Comparison of ENCODE assay signal across 14 mouse cellular contexts in the genomic region with DNA sequence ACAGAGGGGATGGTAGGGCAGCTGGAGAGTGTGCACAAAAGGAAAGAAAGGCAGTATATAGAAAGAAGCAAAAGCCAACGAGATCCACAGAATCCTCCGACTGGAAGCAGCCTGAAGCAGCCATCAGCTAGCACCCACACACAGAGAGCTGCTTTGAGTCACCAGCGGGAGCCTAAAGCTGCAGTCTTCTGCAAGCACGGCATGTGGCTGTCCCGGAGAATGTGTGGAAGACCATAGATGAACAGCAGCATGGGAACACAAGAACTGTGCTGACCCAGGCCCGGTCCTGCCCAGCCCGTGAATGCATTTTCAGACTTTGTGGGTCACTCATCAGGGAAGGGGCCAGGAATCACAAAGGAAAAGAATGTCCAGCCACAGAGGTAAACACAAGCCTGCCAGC.
DNase-seq lines count a peak whose midpoint lies in the region; ATAC-seq lines count a peak whose summit lies in the region.
"Had no signal": no experiment of that assay in that cellular context is flagged by ENCODE, and none has a peak within 500 bp of the region (broad histone marks: within the 10 kb centered on the region; RNA-seq: fewer than 3 reads in every experiment).

No protein-coding gene starts in this region.

- H3K36me3 ChIP-seq in forebrain, embryonic 13.5 days (ENCODE audit: poor library complexity, severe bottlenecking): no peaks in the 10 kb centered on the region
- H3K36me3 ChIP-seq: G1E; liver, embryonic 15.5 days had no signal

- intact Hi-C loops in left cerebral cortex, postnatal 10 days (cut with DNase I): loop anchor here (5.0 kb wide), 1 partner anchor 94 kb away; no protein-coding TSS in a partner anchor

- WGBS in forebrain, embryonic 13.5 days: 6% methylated on average over 7 of the region's 7 CpGs

- no peak overlapping the region for H3K9ac ChIP-seq in forebrain, embryonic 13.5 days
- H3K9ac ChIP-seq: liver, embryonic 15.5 days had no signal

- no peak overlapping the region for H3K4me3 ChIP-seq in forebrain, embryonic 13.5 days
- H3K4me3 ChIP-seq: erythroblast, embryonic 14.5 days; heart, adult 2 months; liver, embryonic 15.5 days had no signal

- peak overlapping the region; percentile 46 for H3K27ac ChIP-seq in forebrain, embryonic 13.5 days
- H3K27ac ChIP-seq: heart, adult 2 months; liver, embryonic 15.5 days had no signal

- no peaks in the 10 kb centered on the region for H3K27me3 ChIP-seq in forebrain, embryonic 13.5 days
- H3K27me3 ChIP-seq: liver, embryonic 15.5 days had no signal

- H3K4me1 ChIP-seq in forebrain, embryonic 13.5 days: peaks cover 19% of the 10 kb centered on the region
- H3K4me1 ChIP-seq: liver, embryonic 15.5 days had no signal

- ATAC-seq in forebrain, embryonic 13.5 days: no peak

- H3K4me2 ChIP-seq in forebrain, embryonic 13.5 days: peak overlapping the region; percentile 21
- H3K4me2 ChIP-seq: liver, embryonic 15.5 days had no signal

- H3K9me3 ChIP-seq in forebrain, embryonic 13.5 days (replicated peaks): no peaks in the 10 kb centered on the region
- H3K9me3 ChIP-seq: liver, embryonic 15.5 days had no signal

- DNase-seq in left cerebral cortex, adult 18-20 months (ENCODE audit: low spot score in 2 of 2): peak; percentile 50 to 53
- no peak for DNase-seq in left cerebral cortex, postnatal 10 days (ENCODE audit: extremely low spot score in 1 of 2, low spot score in 2 of 2)
- peak; percentile 61 for DNase-seq in layer of hippocampus, adult 9-11 months
- peak; percentile 62 to 66 for DNase-seq in right cerebral cortex, postnatal 10 days (ENCODE audit: low spot score in 2 of 2)
- DNase-seq in adipocyte (ENCODE audit: low spot score): no peak
- DNase-seq in neural tube, embryonic 10.5 days (ENCODE audit: extremely low spot score, low spot score): no peak
- DNase-seq in ovary, postnatal 14 days (ENCODE audit: low spot score): no peak
- DNase-seq: adrenal gland, adult 8-10 months; cerebellum, adult 9-11 months; heart, adult 2 months had no signal

Comparison
In these comparisons a context has a peak if more than half of its experiments do, and no peak if none do; other contexts are left out.
1. DNase-seq: peak in left cerebral cortex, adult 18-20 months (2 of 2), layer of hippocampus, adult 9-11 months (single experiment) and right cerebral cortex, postnatal 10 days (2 of 2); none in left cerebral cortex, postnatal 10 days (0 of 2), adipocyte (single experiment), neural tube, embryonic 10.5 days (single experiment) and ovary, postnatal 14 days (single experiment).